Mouse (Mus musculus): Measurements from ENCODE around the gene Gpr15. TPM values are rescaled to one million over a fixed set of nuclear protein-coding genes. Genes with fewer than 3 reads are reported as not detected.

Gpr15 gene
- polyA plus RNA-seq, 1 experiment from 2014 or later = not detected

DNA sequence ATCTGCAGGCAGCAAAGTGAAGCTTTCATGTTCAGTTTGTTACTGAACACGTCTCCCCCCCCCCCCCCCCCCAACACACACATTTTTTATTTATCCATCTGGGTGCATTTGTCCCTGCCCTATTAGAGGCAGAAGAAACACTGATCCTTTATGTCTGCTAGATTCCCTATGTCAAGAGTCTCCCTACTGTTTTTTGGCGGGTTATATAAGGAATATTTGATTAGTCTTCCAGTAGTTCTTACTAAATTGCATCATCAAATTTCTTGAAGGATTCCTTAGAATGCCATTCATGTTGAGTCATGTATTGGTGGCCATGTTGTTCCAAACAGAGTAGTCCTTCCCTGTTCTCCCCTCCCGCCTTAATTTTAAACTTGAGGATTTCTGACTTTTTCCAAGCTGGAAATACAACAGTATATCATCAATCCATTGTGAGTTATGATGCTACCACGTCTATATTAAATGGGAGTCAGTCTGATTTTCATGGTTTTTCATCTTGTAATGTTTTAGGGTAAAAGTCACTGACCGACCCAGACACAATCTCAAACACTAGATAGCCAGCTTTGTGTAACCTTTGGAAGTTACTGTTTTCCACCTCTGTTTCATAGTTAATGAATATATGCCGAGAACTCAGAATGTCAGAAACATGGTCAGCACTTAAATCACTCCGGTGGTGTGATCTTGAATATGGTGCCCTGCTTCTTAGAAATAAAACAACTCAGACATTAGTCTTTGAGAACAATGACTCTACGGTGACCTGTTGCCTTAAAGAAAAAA is 47.5 kb downstream of the Gpr15 start:
- H3K4me3 ChIP-seq (ENCODE audit: low read depth, low read length) = peak overlapping the region; percentile 94
- H3K36me3 ChIP-seq (ENCODE audit: control insufficient read depth, insufficient read depth, low read length) = peaks cover 26% of the 10 kb centered on the region
- H3K9ac ChIP-seq (replicated peaks; ENCODE audit: low read depth, low read length) = no peak overlapping the region
- WGBS = 73% methylated on average over 8 of the region's 8 CpGs
- no peak for ATAC-seq (ENCODE audit: insufficient number of reproducible peaks, insufficient read depth, low FRiP score, low read depth)
- H3K27me3 ChIP-seq (ENCODE audit: control insufficient read depth, insufficient read depth, low read length) = no peaks in the 10 kb centered on the region
- no peak overlapping the region for H3K27ac ChIP-seq (ENCODE audit: low read length)
- peaks cover 8% of the 10 kb centered on the region; the same call in 1 of the 2 replicates for H3K4me1 ChIP-seq (ENCODE audit: control insufficient read depth, insufficient read depth, low read length)
- H3K4me2 ChIP-seq (replicated peaks; ENCODE audit: low read depth, low read length) = peak overlapping the region; percentile 67
- H3K9me3 ChIP-seq (ENCODE audit: control insufficient read depth, low read depth, low read length) = no peaks in the 10 kb centered on the region

DNA sequence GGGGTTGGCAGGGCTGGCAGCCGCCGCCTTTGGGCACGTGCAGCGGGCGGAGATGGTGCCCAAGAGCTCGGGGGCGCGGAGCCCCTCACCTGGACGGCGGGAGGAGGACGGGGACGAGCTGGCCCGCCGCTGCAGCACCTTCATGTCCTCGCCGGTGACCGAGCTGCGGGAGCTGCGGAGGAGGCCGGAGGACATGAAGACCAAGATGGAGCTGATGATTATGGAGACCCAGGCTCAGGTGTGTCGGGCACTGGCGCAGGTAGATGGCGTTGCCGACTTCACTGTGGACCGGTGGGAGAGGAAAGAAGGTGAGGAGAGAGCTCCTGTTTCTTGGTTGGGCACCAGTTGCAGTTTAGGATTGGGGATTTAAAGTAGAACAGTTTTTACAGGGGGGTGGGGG is 48.2 kb downstream of the Gpr15 start:
- under 1% methylated on average over 25 of the region's 25 CpGs for WGBS
- Histone ChIP-seq H3K9me3 (ENCODE audit: control insufficient read depth, low read depth, low read length) (no peaks in the 10 kb centered on the region), H3K27ac (ENCODE audit: low read length) (peak overlapping the region; percentile 86), H3K4me3 (ENCODE audit: low read depth, low read length) (peak overlapping the region; percentile 94), H3K4me1 (ENCODE audit: control insufficient read depth, insufficient read depth, low read length) (peaks cover 8% of the 10 kb centered on the region; the same call in 1 of the 2 replicates), H3K4me2 (replicated peaks; ENCODE audit: low read depth, low read length) (peak overlapping the region; percentile 67), H3K27me3 (ENCODE audit: control insufficient read depth, insufficient read depth, low read length) (no peaks in the 10 kb centered on the region), H3K9ac (replicated peaks; ENCODE audit: low read depth, low read length) (peak overlapping the region; percentile 77), H3K36me3 (ENCODE audit: control insufficient read depth, insufficient read depth, low read length) (peaks cover 20% of the 10 kb centered on the region)
- ATAC-seq (ENCODE audit: insufficient number of reproducible peaks, insufficient read depth, low FRiP score, low read depth) = peak; percentile 20; the same call in 1 of the 2 replicates

GRCm38 (mm10) chr16:58669917-58670630 is 48.8 kb downstream of the Gpr15 start, which contains the start of gene Cpox:
Gene Cpox, plus strand, starts transcription at chr16:58670292.
- peak within 1 kb of the TSS; percentile 94 for H3K4me3 ChIP-seq (ENCODE audit: low read depth, low read length)
- H3K4me1 ChIP-seq (ENCODE audit: control insufficient read depth, insufficient read depth, low read length) = peaks cover 8% of the 10 kb centered on the region; the same call in 1 of the 2 replicates
- peak; percentile 99 for ATAC-seq (ENCODE audit: insufficient number of reproducible peaks, insufficient read depth, low FRiP score, low read depth)
- no peaks in the 10 kb centered on the region for H3K9me3 ChIP-seq (ENCODE audit: control insufficient read depth, low read depth, low read length)
- WGBS = under 1% methylated on average over 50 of the region's 51 CpGs
- H3K27me3 ChIP-seq (ENCODE audit: control insufficient read depth, insufficient read depth, low read length) = no peaks in the 10 kb centered on the region
- peak within 1 kb of the TSS; percentile 67 for H3K4me2 ChIP-seq (replicated peaks; ENCODE audit: low read depth, low read length)
- peak within 1 kb of the TSS; percentile 86 for H3K27ac ChIP-seq (ENCODE audit: low read length)
- peak within 1 kb of the TSS; percentile 77 for H3K9ac ChIP-seq (replicated peaks; ENCODE audit: low read depth, low read length)
- peaks cover 17% of the 10 kb centered on the region for H3K36me3 ChIP-seq (ENCODE audit: control insufficient read depth, insufficient read depth, low read length)

DNA sequence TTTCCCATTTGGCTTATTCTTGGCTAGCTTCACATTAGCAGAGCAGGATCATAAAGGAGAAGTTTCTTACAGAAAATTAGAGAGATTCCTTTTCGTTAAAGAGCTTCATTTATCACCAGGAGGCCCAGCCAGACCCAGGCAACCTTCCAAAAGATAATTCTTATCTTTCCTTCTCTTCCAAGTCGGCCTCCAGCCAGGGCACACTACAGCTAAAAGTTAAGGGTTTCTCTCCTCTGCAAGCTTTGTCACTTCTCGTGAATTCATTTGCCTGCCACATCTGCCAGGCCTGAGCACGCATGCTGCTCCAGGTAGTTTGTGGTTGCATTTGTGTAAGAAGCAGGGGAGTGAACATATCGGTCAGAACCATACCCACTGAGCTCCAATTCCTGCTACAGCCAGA is 49.6 kb downstream of the Gpr15 start:
- 49% methylated on average over 5 of the region's 5 CpGs for WGBS
- peaks cover 9% of the 10 kb centered on the region; the same call in 1 of the 2 replicates for H3K36me3 ChIP-seq (ENCODE audit: control insufficient read depth, insufficient read depth, low read length)
- H3K4me2 ChIP-seq (replicated peaks; ENCODE audit: low read depth, low read length) = peak overlapping the region; percentile 67
- peaks cover 8% of the 10 kb centered on the region; the same call in 1 of the 2 replicates for H3K4me1 ChIP-seq (ENCODE audit: control insufficient read depth, insufficient read depth, low read length)
- H3K9ac ChIP-seq (replicated peaks; ENCODE audit: low read depth, low read length) = no peak overlapping the region
- no peak for ATAC-seq (ENCODE audit: insufficient number of reproducible peaks, insufficient read depth, low FRiP score, low read depth)
- H3K9me3 ChIP-seq (ENCODE audit: control insufficient read depth, low read depth, low read length) = no peaks in the 10 kb centered on the region
- no peak overlapping the region for H3K4me3 ChIP-seq (ENCODE audit: low read depth, low read length)
- no peak overlapping the region for H3K27ac ChIP-seq (ENCODE audit: low read length)
- no peaks in the 10 kb centered on the region for H3K27me3 ChIP-seq (ENCODE audit: control insufficient read depth, insufficient read depth, low read length)

DNA sequence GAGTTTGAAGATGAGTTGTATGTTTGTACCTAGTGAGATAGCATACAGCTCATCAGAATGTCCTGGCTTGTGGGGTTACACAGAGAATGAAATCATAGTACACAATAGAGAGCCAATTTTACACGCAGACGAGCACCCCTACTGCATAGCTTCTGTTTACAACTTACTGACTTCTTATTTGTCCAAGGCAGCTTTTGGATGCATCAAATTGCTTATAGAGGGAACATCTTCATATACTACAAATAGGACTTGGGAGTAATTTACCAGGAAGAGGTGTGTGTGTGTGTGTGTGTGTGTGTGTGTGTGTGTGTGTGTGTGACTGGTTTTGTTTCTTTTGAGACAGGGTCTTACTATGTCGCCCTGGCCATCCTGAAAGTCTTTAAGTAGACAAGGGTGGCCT is 50.3 kb downstream of the Gpr15 start:
- no peaks in the 10 kb centered on the region for H3K9me3 ChIP-seq (ENCODE audit: control insufficient read depth, low read depth, low read length)
- H3K4me3 ChIP-seq (ENCODE audit: low read depth, low read length) = no peak overlapping the region
- H3K27ac ChIP-seq (ENCODE audit: low read length) = no peak overlapping the region
- 87% methylated on average over 3 of the region's 3 CpGs for WGBS
- no peak overlapping the region for H3K4me2 ChIP-seq (replicated peaks; ENCODE audit: low read depth, low read length)
- peaks cover 8% of the 10 kb centered on the region; the same call in 1 of the 2 replicates for H3K4me1 ChIP-seq (ENCODE audit: control insufficient read depth, insufficient read depth, low read length)
- no peak overlapping the region for H3K9ac ChIP-seq (replicated peaks; ENCODE audit: low read depth, low read length)
- H3K27me3 ChIP-seq (ENCODE audit: control insufficient read depth, insufficient read depth, low read length) = no peaks in the 10 kb centered on the region
- H3K36me3 ChIP-seq (ENCODE audit: control insufficient read depth, insufficient read depth, low read length) = peaks cover 2% of the 10 kb centered on the region; the same call in 1 of the 2 replicates
- ATAC-seq (ENCODE audit: insufficient number of reproducible peaks, insufficient read depth, low FRiP score, low read depth) = no peak

Small RNAs within 50 kb of the gene (microRNA-seq; reads per million reads assigned to microRNA genes)
- gene Gm27564 = not detected

Other genes with a start within 250 kb of the Gpr15 start
- gene St3gal6, start 194.8 kb downstream of the Gpr15 start, polyA plus RNA-seq (2014; fragmentation: Nextera tagmentation; extraction: Ambion mirVana) = 9.7 and 11.1 TPM in 2 replicates
- gene Gm813, start 102.1 kb downstream of the Gpr15 start, polyA plus RNA-seq (2014; fragmentation: Nextera tagmentation; extraction: Ambion mirVana) = not detected in 2 replicates
- not detected in 2 replicates for gene E330017A01Rik, start 80.3 kb downstream of the Gpr15 start, polyA plus RNA-seq (2014; fragmentation: Nextera tagmentation; extraction: Ambion mirVana)
- 24.4 and 28.1 TPM in 2 replicates for gene Cpox, start 48.8 kb downstream of the Gpr15 start, polyA plus RNA-seq (2014; fragmentation: Nextera tagmentation; extraction: Ambion mirVana)
- gene Cldnd1, start 8.8 kb upstream of the Gpr15 start, polyA plus RNA-seq (2014; fragmentation: Nextera tagmentation; extraction: Ambion mirVana) = 128 and 131 TPM in 2 replicates
- not detected in 2 replicates for gene Olfr172, start 44.1 kb upstream of the Gpr15 start, polyA plus RNA-seq (2014; fragmentation: Nextera tagmentation; extraction: Ambion mirVana)
- gene Olfr173, start 81.2 kb upstream of the Gpr15 start, polyA plus RNA-seq (2014; fragmentation: Nextera tagmentation; extraction: Ambion mirVana) = not detected in 2 replicates
- not detected in 2 replicates for gene Olfr175-ps1, start 107.7 kb upstream of the Gpr15 start, polyA plus RNA-seq (2014; fragmentation: Nextera tagmentation; extraction: Ambion mirVana)
- gene Olfr177, start 155.7 kb upstream of the Gpr15 start, polyA plus RNA-seq (2014; fragmentation: Nextera tagmentation; extraction: Ambion mirVana) = not detected in 2 replicates
- gene Olfr178, start 173.0 kb upstream of the Gpr15 start, polyA plus RNA-seq (2014; fragmentation: Nextera tagmentation; extraction: Ambion mirVana) = not detected in 2 replicates
- not detected in 2 replicates for gene Olfr181, start 209.7 kb upstream of the Gpr15 start, polyA plus RNA-seq (2014; fragmentation: Nextera tagmentation; extraction: Ambion mirVana)
- not detected in 2 replicates for gene Olfr180, start 210.3 kb upstream of the Gpr15 start, polyA plus RNA-seq (2014; fragmentation: Nextera tagmentation; extraction: Ambion mirVana)